Mouse (Mus musculus) heart, adult 2 months (tissue): ENCODE data around the gene Ccdc162.

Experiments used
- CTCF ChIP-seq: fragments of 200-600 bp; IDR thresholded peaks from 2 replicates; pipeline ENCODE4 v1.8.1; 2022; ENCODE audit warnings: antibody characterized with exemption, mild to moderate bottlenecking, moderate library complexity
- EP300 ChIP-seq: fragments of 200-500 bp; IDR thresholded peaks from 2 replicates; pipeline ENCODE4 v1.6.1; 2011; ENCODE audit warnings: low read depth, low read length, control low read depth; ENCODE audit not compliant: insufficient read depth
- POLR2A ChIP-seq: fragments of 200-500 bp; IDR thresholded peaks from 2 replicates; pipeline ENCODE4 v1.6.1; 2011; ENCODE audit warnings: mild to moderate bottlenecking, low read depth, low read length, control low read depth; ENCODE audit not compliant: insufficient read depth

GRCm38 (mm10) chr10:41537983-41538330 lies 178.5 kb downstream of the Ccdc162 start:
- TF ChIP-seq CTCF (no peak), POLR2A (no peak), EP300 (no peak)
